Mouse (Mus musculus) MEL (cell line): ENCODE measurements around the gene Mypn.

Source experiments
- BHLHE40 ChIP-seq: IDR thresholded peaks from 2 replicates; pipeline ENCODE4 v1.6.1; 2012; ENCODE audit warnings: low read depth, mild to moderate bottlenecking, inconsistent platforms, low read length, improper control_type of control experiment, borderline replicate concordance
- CHD1 ChIP-seq: IDR thresholded peaks from 2 replicates; pipeline ENCODE4 v1.6.1; 2012; ENCODE audit warnings: low read depth, mild to moderate bottlenecking, inconsistent platforms, low read length, improper control_type of control experiment
- CHD2 ChIP-seq: IDR thresholded peaks from 2 replicates; pipeline ENCODE4 v1.6.1; 2011; ENCODE audit warnings: low read length, improper control_type of control experiment
- CTCF ChIP-seq, 3 experiments: IDR thresholded peaks in 2 of 3; conservative IDR thresholded peaks in 1 of 3; 2 replicates each; pipeline ENCODE4 v1.5.1; 2011 to 2012; ENCODE audit warnings: low read length in 3 of 3, low read depth in 2 of 3, mild to moderate bottlenecking in 2 of 3, improper control_type of control experiment in 1 of 3, inconsistent platforms in 1 of 3, mixed read lengths in 1 of 3, moderate library complexity in 1 of 3; ENCODE audit not compliant: control insufficient read depth in 1 of 3, insufficient read depth in 1 of 3, poor library complexity in 1 of 3, severe bottlenecking in 1 of 3
- EP300 ChIP-seq, 2 experiments: IDR thresholded peaks; 2 replicates each; pipeline ENCODE4 v1.6.1; 2011; ENCODE audit warnings: improper control_type of control experiment in 2 of 2, low read length in 2 of 2, low read depth in 1 of 2, mild to moderate bottlenecking in 1 of 2
- ETS1 ChIP-seq: IDR thresholded peaks from 2 replicates; pipeline ENCODE4 v1.6.1; 2012; ENCODE audit warnings: low read depth, mild to moderate bottlenecking, inconsistent platforms, low read length, improper control_type of control experiment, moderate library complexity
- GATA1 ChIP-seq: IDR thresholded peaks from 2 replicates; pipeline ENCODE4 v1.6.1; 2011; ENCODE audit warnings: low read depth, low read length, improper control_type of control experiment
- JUND ChIP-seq: IDR thresholded peaks from 2 replicates; pipeline ENCODE4 v1.6.1; 2011; ENCODE audit warnings: low read depth, mild to moderate bottlenecking, improper control_type of control experiment, low read length
- MEF2A ChIP-seq: IDR thresholded peaks from 2 replicates; pipeline ENCODE4 v1.6.1; 2014; ENCODE audit warnings: low read depth, mild to moderate bottlenecking, inconsistent platforms, low read length, improper control_type of control experiment; ENCODE audit not compliant: poor library complexity, insufficient replicate concordance, severe bottlenecking; ENCODE audit errors: extremely low read depth
- NELFE ChIP-seq: IDR thresholded peaks from 2 replicates; pipeline ENCODE4 v1.6.1; 2011; ENCODE audit warnings: low read depth, low read length, improper control_type of control experiment
- POLR2A ChIP-seq, 2 experiments: IDR thresholded peaks; 2 replicates each; pipeline ENCODE4 v1.6.1; 2011 to 2012; ENCODE audit warnings: low read length in 2 of 2, mild to moderate bottlenecking in 2 of 2, control low read depth in 1 of 2, improper control_type of control experiment in 1 of 2, low read depth in 1 of 2, moderate library complexity in 1 of 2; ENCODE audit not compliant: control insufficient read depth in 1 of 2, insufficient read depth in 1 of 2, poor library complexity in 1 of 2
- RCOR1 ChIP-seq: IDR thresholded peaks from 2 replicates; pipeline ENCODE4 v1.6.1; 2012; ENCODE audit warnings: low read depth, mild to moderate bottlenecking, inconsistent platforms, low read length, improper control_type of control experiment

GRCm38 (mm10) chr10:63124016-63124415 is 79.7 kb downstream of the Mypn start:
- no peak for TF ChIP-seq POLR2A (IDR thresholded peaks at IDR 0.05; ENCODE audit: control insufficient read depth in 1 of 2, insufficient read depth in 1 of 2, low read depth in 1 of 2, low read length in 2 of 2, poor library complexity in 1 of 2)
- no peak for TF ChIP-seq BHLHE40
- TF ChIP-seq MEF2A: no peak
- no peak for TF ChIP-seq CHD2
- no peak for TF ChIP-seq RCOR1
- TF ChIP-seq EP300 (IDR thresholded peaks at IDR 0.05; ENCODE audit: low read depth in 1 of 2, low read length in 2 of 2): no peak
- TF ChIP-seq JUND: no peak
- TF ChIP-seq NELFE: no peak
- no peak for TF ChIP-seq ETS1
- TF ChIP-seq CTCF (IDR thresholded peaks at IDR 0.05 in 2 of 3, conservative IDR thresholded peaks at IDR 0.05 in 1 of 3; ENCODE audit: control insufficient read depth in 1 of 3, insufficient read depth in 1 of 3, low read depth in 2 of 3, low read length in 3 of 3, poor library complexity in 1 of 3, severe bottlenecking in 1 of 3): no peak
- TF ChIP-seq CHD1: no peak
- TF ChIP-seq GATA1: no peak
